Mouse (Mus musculus) liver, postnatal 0 days (tissue): ENCODE results near the gene Rere.

Source experiments
- CTCF ChIP-seq: sonication (generic); IDR thresholded peaks from 2 replicates; pipeline ENCODE4 v1.5.1; 2016; ENCODE audit warnings: antibody characterized with exemption, low read depth
- EP300 ChIP-seq: IDR thresholded peaks from 2 replicates; pipeline ENCODE4 v1.6.1; 2016; ENCODE audit warnings: antibody characterized with exemption, low read depth, mild to moderate bottlenecking

GRCm38 (mm10) chr4:150333927-150334682, 52.7 kb downstream of the Rere start:
- TF ChIP-seq EP300 (no peak), CTCF (no peak)
